Mouse (Mus musculus) c-Kit-positive CD71-positive TER-119-negative erythroid progenitor cells, embryonic 14.5 days (primary cell): ENCODE measurements around the gene Tdpoz3.
"Not testable (repeated sequence)": the region's sequence is repeated elsewhere in the genome, so short reads cannot be mapped to it uniquely, and the experiment has no call there.

ENCODE experiments used
- DNase-seq: peaks from one replicate; pipeline ENCODE4 v3.0.0-alpha.2; 2013; ENCODE audit warnings: low read depth

Tdpoz3 gene

DNA sequence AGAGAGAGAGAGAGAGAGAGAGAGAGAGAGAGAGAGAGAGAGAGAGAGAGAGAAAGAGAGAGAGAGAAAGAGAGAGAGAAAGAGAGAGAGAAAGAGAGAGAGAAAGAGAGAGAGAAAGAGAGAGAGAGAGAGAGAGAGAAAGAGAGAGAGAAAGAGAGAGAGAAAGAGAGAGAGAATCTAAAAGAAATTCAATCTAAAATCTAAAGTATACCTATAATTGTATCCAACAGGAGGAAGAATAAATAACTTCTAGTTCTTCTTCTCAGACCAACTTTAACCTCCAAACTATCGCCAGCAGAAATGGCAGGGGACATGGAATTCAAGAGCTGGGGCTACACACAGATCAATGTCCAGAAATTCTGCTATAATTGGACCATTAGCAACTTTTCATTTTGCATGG, at the start of gene Tdpoz3:
TSS of gene Tdpoz3 (plus strand) at position 301 of the 400 bp plus-strand sequence.
- DNase-seq = not testable (repeated sequence)

DNA sequence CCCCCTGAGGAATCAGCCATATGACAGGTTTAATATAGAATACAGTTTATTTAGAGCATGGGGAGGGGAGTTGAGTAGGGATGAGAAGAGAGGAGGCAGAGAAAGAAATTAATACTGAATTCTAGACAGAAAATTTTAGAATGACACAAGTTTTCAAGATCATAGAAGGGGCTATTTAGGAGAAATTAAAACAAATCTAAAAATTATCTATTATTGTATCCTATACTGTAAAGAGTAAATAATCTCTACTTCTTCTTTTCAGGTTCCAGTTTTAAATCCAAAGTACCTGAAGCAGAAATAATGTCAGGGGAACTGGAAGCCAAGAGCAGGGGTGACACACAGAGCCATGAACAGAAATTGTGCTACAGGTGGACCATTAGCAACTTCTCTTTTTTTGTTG, 29.7 kb upstream of the Tdpoz3 start, which contains the start of gene Tdpoz4:
TSS of gene Tdpoz4 (plus strand) at position 301 of the 400 bp plus-strand sequence.
- not testable (repeated sequence) for DNase-seq

DNA sequence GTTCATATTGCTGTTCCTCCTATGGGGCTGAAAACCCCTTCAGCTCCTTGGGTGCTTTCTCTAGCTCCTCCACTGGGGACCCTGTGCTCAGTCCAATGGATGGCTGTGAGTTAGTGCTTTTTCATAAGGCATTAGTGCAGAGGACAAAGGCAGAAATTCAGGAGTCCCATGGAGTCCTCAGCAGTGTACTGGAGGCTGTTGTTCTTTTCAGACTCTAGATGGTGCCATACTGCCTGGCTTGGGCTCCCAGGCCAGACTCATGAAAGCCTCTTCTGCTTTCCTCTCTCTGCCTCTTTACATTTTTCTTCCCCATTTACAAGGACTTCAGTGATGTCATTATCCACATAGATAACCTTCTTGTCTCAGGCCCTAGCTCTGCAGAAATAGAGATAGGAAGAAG, 12.5 kb upstream of the Tdpoz3 start:
- DNase-seq = not testable (repeated sequence)

DNA sequence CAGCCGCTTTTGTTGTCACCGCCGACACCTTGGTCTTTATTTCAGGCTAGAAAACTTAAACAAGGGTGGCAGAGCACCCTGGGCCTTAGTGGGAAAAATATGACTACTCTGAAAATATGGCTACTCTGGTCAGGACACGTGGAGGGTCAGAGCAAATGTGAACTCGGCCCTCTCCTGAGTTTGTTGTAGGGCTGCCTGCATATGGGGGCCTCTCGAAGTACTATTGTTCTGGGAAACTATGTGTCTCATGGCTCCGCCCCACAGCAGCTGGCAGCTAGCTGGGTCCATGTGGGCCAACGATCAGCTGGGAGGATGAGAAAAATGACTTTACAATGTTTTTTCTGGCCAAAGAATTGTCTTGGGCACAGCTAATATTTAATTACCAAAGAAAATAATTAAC, 33.1 kb downstream of the Tdpoz3 start:
- DNase-seq = not testable (repeated sequence)

DNA sequence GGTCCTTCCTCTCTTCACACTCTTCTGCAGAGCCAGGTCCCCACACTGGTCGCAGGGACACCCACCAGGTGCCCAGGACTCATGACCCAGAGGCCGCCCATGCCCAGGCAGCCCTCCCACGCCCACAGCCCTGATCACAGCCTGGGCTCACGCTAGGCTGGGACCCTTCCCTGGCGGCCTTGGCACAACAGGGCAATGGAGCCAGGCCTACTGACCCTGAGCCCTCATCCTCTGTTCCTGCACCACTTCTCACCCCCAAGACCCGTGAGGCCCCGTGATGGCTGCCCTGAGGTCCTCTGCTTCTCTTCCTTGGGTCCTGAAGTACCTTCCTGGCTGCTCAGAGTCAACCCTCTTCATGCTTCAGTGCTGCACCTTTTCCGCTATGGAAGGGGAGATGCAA, 44.8 kb downstream of the Tdpoz3 start:
- DNase-seq = not testable (repeated sequence)
